Mouse (Mus musculus): ENCODE results near the gene Rps6ka6. TPM values are rescaled to one million over a fixed set of nuclear protein-coding genes. Genes with fewer than 3 reads are reported as not detected.

The Rps6ka6 gene
- polyA plus RNA-seq, 1 experiment from 2014 or later: 41.7 TPM

Other genes with a start within 250 kb of the Rps6ka6 start
- 1.6 TPM in 2 replicates for gene Hdx, start 159.1 kb upstream of the Rps6ka6 start, polyA plus RNA-seq (2015; fragmentation: Nextera tagmentation; extraction: Ambion mirVana)